Mouse (Mus musculus) bone marrow, adult 2 months (tissue): ENCODE measurements around the gene Pcgf2.

Source experiments
- CTCF ChIP-seq: fragments of 200-500 bp; IDR thresholded peaks from 2 replicates; pipeline ENCODE4 v1.5.1; 2011; ENCODE audit warnings: low read length, control low read depth; ENCODE audit not compliant: control insufficient read depth, insufficient read depth
- POLR2A ChIP-seq: fragments of 200-500 bp; IDR thresholded peaks from 2 replicates; pipeline ENCODE4 v1.6.1; 2011; ENCODE audit warnings: low read depth, mild to moderate bottlenecking, control low read depth, low read length, borderline replicate concordance; ENCODE audit not compliant: control insufficient read depth

DNA sequence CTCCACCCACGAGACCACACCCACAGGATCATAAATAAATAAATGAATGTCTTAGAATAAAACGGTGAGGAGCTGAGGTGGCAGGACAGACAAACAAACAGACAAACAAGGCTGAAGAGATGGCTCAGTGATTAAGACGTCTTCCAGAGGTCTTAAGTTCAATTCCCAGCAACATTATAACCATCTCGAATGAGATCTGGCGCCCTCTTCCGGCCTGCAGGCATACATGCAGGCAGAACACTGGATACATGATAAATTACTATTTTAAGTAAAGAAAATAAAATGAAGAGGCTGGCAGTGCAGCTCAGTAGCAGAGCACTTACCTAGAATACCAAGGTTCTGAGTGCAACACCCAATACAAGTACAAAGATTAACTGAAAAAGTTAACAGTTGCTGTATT lies 38.4 kb upstream of the Pcgf2 start:
- TF ChIP-seq POLR2A (no peak), CTCF (peak; percentile 44; the same call in 1 of the 2 replicates)
